Mouse (Mus musculus) thymus, postnatal 10 days (tissue): ENCODE data around the gene Dnmt1.

Experiments
- DNase-seq, 2 experiments: peaks; one replicate each; pipeline ENCODE4 v3.0.0; 2021; ENCODE audit warnings: low spot score in 2 of 2

The Dnmt1 gene

GRCm38 (mm10) chr9:20887191-20887590 is 72.5 kb downstream of the Dnmt1 start:
- no peak for DNase-seq

GRCm38 (mm10) chr9:20886563-20886962 is 73.1 kb downstream of the Dnmt1 start:
- no peak for DNase-seq

- DNase-seq = no peak
These were observed 80.4 kb downstream of the Dnmt1 start, which contains the start of gene Angptl6 for GRCm38 (mm10) chr9:20879097-20879792. Gene Angptl6 (minus strand): TSS chr9:20879727.

- peak; percentile 34 to 61 for DNase-seq
These were observed 81.0 kb downstream of the Dnmt1 start for GRCm38 (mm10) chr9:20878710-20879065.

DNA sequence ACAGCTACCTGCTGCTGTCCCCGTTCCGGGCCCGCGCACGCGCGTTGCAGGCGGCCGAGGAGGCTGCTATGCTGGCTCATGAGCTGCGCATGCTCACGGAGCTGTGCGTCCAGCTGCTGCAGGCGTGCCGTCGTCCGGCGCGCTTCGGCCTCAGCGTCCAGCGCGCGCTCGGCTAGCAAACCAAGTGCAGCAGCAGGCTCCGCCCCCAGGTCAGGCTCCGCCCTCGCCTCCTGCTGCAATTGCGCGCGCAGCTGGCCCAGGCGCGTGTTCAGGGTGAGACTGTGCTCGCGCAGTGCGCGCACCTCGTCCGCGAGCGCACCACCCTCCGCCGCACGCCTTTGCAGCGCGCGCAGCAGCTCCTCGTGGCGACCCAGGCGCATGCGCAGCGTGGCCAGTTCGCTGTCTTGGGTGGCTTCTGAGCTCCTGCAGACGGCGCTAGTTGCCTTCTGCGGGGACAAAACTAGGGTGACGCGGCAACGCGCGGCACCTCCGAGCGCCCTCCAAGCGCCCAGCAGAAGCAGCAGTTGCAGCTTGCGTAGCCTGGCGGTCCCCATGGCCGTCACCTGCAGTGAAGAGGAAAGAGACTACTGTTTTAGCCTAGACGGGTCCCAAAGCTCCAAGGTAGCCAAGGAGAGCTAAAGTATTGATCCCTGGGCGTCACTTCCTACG is 81.5 kb downstream of the Dnmt1 start:
- DNase-seq = peak; percentile 98 to 99

DNA sequence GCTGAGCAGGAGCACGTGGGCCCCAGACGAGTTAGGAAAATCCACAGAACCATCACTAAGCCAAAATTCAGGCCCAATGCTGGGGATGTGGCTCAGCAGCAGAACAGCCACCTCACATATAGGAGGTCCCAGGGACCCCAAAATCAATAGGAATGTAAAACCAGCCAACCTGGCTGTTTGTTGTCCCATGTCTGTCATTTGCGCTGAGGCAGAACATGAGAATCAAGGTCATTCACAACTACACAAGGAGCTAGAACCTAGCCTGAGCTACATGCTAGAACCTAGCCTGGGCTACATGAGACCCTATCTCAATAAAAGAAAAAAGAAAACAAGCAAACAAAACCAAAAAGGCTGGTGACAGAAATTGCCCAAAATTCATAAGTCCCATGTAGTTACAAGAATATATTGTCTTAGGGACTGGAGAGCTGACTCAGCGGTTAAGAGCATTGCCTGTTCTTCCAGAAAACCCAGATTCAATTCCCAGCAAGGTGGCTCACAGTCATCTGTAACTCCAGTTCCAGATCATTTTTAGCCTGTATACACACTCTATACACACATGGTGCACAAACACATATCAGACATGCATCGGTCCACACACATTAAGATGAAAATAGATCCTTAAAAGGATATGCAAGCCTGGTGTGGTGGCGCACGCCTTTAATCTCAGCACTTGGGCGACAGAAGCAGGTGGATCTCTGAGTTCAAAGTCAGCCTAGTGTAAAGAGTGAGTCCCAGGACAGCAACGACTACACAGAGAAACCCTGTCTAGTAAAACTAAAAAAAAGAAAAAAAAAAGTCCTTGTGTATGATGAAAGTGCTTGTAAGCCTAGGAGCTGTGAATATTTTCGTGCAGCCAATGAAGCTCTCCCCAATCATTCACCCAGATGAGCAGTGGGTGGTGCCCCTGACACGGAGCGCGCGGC is 82.3 kb downstream of the Dnmt1 start:
- DNase-seq = no peak

DNA sequence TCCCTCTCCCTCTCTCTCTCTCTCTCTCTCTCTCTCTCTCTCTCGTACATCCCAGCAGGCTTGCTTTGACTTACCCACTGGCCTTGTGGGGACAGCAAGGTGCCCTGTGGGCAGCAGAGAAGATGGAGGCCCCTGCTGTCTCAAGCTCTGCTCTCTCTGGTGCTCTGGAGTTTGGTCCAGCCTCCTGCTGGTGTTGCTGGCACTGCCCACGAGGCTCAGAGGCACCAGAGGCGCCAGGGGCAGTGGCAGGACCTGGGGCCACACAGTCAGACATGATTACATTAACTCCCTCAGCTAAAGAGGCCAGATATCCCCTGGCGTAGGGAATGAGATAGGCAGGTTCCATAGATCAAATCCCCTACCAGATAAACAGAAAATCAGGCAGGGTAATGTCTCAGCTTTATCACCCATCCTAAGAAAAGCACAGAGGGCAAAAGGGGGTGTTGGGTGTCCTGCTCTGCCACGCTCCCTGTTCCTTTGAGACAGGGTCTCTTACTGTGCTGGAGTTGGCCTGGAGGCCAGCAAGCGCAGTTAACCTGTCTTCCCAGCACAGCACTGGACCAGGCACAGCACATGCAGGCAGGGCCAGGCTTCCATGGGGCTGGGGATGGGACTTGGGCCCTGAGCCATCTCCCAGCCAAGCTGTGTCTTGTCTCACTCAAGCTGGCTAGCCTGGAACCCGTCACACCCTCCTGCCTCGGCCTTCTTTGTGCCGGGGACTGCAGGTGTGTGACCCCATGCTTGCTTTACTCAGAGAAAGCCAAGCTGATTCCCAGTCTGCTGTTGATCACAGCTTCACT is 83.2 kb downstream of the Dnmt1 start:
- DNase-seq = no peak

DNA sequence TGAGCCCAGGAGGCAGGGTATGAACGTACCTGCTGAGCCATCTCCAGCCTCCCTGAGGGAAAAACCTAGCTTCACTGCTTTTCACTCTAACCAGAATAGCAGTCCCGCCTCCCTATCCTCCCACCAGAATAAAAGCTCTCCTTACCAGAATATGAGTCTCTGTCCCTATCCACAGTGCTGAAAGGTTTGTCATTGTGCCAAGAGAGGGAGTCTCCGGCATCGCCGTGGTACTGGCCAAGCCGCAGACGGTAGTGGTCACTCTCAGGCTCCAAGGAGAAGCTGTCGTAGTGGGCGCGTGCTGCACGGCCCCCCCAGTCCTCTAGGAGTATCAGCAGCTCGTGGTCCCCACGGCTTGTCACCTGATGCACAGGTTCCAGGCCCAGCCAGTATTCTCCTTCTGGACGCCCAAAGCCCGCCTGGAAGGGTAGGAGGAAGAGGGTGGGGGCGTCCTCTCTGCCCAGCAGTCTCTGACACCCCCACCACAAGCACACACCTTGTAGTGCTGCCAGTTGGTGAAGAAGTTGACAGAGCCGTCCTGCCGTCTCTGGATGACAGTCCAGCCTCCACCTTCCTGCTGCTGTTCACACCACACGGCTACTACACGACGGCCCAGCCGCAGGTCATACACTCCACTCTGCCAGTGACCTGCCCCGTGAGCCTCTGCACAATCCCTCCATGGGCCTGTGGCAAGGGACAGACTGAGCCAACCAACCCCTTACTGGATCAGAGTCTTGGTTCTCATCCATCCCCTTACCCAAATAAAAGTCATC is 84.5 kb downstream of the Dnmt1 start:
- DNase-seq = no peak

DNA sequence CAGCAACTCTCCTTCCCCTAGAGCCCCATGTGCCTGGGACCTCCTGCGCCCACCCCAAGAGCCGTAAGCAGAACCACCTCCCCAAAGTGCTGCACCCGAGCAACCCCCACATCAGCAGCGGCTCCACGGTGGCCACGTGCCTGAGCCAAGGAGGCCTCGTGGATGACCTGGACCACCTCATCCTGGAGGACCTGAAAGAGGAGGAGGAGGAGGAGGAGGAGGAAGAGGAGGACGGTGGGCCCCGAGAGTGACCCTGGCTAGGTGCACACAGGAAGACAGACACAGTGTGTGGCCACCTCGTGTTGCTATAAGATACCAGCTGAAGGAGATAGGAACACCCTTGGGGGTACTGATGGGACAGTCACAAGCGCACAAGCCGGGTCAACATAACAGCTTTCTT is 86.2 kb downstream of the Dnmt1 start:
- no peak for DNase-seq

DNA sequence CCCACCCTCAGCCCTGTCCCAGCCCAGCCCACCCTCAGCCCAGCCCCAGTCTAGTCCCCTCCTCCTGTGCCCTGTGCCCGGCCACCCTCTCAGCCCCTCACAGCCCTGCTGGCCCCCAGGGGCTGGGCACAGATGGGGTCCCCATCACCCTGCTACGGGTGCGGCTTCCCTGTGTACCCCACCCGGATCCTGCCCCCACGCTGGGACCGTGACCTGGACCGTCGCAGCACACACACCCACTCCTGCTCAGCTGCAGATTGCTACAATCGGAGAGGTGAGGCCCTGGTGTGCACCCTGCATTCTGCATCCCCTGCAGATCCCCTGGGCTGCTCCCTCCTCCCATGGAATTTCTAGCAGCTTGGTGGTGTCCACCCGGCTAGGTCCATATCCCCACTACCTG is 86.7 kb downstream of the Dnmt1 start:
- no peak for DNase-seq

- no peak for DNase-seq
These were observed 89.2 kb downstream of the Dnmt1 start for GRCm38 (mm10) chr9:20870211-20871173.

DNA sequence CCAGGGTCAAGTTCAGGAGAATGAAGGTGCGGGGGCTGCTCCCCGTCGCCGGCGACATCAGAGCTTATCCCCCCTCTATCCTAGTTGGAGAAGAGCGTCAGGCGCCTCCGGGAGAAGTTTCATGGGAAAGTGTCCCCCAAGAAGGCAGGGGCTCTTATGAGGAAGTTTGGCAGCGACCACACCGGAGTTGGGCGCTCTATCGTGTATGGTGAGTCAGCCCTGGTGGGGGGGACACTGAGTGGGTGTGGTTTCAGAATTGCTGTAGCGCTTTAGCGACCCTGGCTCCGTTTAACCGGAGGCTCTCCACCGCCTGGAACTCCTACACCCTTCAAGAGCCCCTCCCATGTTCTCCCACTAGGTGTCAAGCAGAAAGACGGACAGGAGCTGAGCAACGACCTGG is 90.4 kb downstream of the Dnmt1 start:
- DNase-seq = no peak

- DNase-seq = peak in 1 of 2 experiments; percentile 41
These were observed 91.2 kb downstream of the Dnmt1 start, which contains the start of gene A230050P20Rik for GRCm38 (mm10) chr9:20868448-20869001. Gene A230050P20Rik (plus strand): TSS chr9:20868642.

DNA sequence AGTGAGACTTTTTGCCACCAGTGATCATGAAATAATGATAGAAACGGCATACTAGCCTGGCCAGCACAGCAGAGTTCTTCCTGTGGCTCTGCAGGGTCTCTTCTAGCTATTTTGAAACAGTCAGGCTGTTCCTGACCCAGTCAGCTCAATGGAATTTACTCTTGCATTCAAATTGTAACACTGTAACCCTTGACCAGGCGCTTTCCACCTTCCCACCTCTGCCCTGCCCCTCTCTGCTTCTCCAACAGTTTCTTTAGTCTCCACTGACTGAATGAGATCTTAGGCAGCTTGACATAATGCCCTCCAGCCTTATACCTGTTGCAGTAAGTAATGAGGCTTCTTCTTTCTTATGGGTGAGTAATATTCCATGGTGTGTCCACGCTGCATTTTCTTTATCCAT is 92.8 kb downstream of the Dnmt1 start:
- no peak for DNase-seq

- no peak for DNase-seq
These were observed 97.5 kb downstream of the Dnmt1 start for GRCm38 (mm10) chr9:20862225-20862624.

GRCm38 (mm10) chr9:20861821-20862220 is 97.9 kb downstream of the Dnmt1 start:
- peak in 1 of 2 experiments; percentile 43 for DNase-seq

DNA sequence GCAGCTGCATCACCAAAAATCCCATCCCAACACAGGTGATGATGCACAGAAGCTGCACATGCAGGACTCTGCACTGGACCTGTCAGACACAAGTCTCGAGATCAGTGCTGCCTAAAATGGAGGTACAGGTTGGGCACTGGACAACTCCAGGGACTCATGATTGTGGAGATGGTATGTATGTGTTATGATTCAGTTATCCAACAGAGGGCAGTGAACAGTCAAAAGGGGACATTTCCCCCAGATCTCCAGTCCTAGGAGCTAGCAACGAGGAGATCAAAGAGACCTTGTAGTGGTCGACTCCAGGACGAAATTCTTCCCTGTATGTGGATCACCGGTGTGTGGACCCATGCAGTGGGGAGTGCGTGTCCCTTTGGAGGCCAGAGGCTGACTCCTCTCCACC is 99.8 kb downstream of the Dnmt1 start:
- no peak for DNase-seq
